Mouse (Mus musculus): ENCODE results near the gene Rtp2. TPM values are rescaled to one million over a fixed set of nuclear protein-coding genes. Genes with fewer than 3 reads are reported as not detected.

Gene Rtp2
- total RNA-seq, 2 experiments from 2014 or later, result 0.40 to 0.48 TPM

DNA sequence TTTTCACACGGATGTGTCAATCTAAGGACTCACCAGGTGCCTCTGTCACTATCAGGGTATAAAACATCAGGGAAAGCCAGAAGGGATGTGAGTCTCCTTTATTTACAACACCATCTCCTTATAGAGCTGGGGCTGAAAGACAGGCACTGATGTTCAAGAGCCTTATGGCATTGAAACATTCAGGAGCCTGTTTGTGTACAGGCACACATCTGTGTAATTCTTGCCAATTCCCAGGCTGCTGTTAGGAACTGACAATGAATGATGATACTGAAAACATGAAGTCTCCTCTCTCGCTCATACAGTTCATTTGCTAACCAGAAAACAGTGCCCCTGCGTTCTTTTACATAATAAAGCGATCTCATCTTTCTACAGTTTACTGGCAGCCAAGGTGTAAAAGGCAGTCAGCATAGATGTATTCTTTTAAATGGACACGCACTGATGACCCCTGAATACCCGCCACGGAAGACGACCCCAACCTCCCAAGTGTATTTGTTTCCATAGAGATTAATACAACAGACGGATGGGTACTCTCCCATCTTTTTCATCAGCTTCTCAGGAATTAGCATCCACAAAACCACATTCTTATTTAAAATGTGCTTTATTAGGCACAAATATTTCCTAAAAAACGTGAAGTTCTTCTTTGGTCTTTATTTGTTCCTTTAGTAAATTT lies 44.1 kb downstream of the Rtp2 start:
- no peak for DNase-seq

DNA sequence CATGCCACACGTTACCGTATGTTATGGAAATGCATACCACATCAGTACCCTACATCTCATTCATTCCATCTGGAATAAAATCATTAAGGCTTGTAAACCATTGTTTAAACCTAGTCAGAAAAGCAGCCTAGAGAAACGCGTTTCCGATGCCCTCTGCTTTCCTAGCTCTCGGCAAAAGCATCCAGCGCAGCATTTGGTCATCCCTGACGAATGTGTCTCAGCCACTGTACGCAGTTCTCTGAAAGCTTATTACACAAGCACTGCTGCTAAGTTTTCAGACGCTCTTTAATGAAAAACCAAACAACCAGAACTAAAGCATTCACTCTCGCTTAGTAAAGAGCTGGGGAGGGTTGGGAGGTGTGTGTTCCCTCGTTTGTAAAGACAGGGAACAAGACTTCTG lies 47.1 kb downstream of the Rtp2 start:
- DNase-seq, result no peak

Other genes with a start within 250 kb of the Rtp2 start
- gene Sst, start 41.4 kb downstream of the Rtp2 start, total RNA-seq (2021), result 100 to 1,000 TPM; 375 to 451 TPM
- not detected for gene Gm37419, start 56.1 kb upstream of the Rtp2 start, total RNA-seq (2021)
- 10 to 100 TPM; 55.3 to 66.4 TPM for gene Bcl6, start 56.5 kb upstream of the Rtp2 start, total RNA-seq (2021)

All from layer of hippocampus, postnatal 36 days (tissue).